Mouse (Mus musculus) limb, embryonic 12.5 days (tissue): ENCODE measurements at regions not wholly inside any gene's neighbourhood (a gene's known extent, or its start where the extent isn't known, plus 50 kb on each side); places are given as distances from the start of the nearest gene placed in this dataset.

Experiments
- ATAC-seq: fragments of 200-750 bp; cut with Nextera tagmentation; 2 replicates; pipeline ENCODE4 v1.8.0; 2017; ENCODE audit warnings: low read depth, moderate TSS enrichment; ENCODE audit not compliant: insufficient number of reproducible peaks, insufficient read depth, low FRiP score, low TSS enrichment
- H3K27ac ChIP-seq: fragments of 300-500 bp; sonication (generic); 2 replicates; pipeline ENCODE4 v1.5.1; 2016; ENCODE audit warnings: mild to moderate bottlenecking, moderate library complexity
- H3K27me3 ChIP-seq: fragments of 300-500 bp; sonication (generic); 2 replicates; pipeline ENCODE4 v1.6.1; 2016; ENCODE audit warnings: mild to moderate bottlenecking, moderate library complexity
- H3K36me3 ChIP-seq: fragments of 300-500 bp; sonication (generic); 2 replicates; pipeline ENCODE4 v1.6.1; 2016; ENCODE audit warnings: mild to moderate bottlenecking, moderate library complexity
- H3K4me1 ChIP-seq: fragments of 300-500 bp; sonication (generic); replicated peaks from 2 replicates; pipeline ENCODE4 v1.6.1; 2016
- H3K4me2 ChIP-seq: fragments of 300-500 bp; sonication (generic); 2 replicates; pipeline ENCODE4 v1.6.1; 2016; ENCODE audit warnings: mild to moderate bottlenecking, moderate library complexity
- H3K4me3 ChIP-seq: fragments of 300-500 bp; sonication (generic); replicated peaks from 2 replicates; pipeline ENCODE4 v1.5.1; 2016; ENCODE audit warnings: mild to moderate bottlenecking
- H3K9ac ChIP-seq: fragments of 300-500 bp; sonication (generic); replicated peaks from 2 replicates; pipeline ENCODE4 v1.6.1; 2016; ENCODE audit warnings: mild to moderate bottlenecking, moderate library complexity
- H3K9me3 ChIP-seq: fragments of 300-500 bp; sonication (generic); 2 replicates; pipeline ENCODE4 v1.6.1; 2016; ENCODE audit warnings: mild to moderate bottlenecking, moderate library complexity
- WGBS: fragments of 180-500 bp; shearing (Covaris S2); methylation state at CpG from one replicate; pipeline ENCODE4 v1.1.7; 2016; 5-methylcytosine and 5-hydroxymethylcytosine counted together

- no peak for ATAC-seq
- Histone ChIP-seq H3K4me3 (no peak overlapping the region), H3K4me1 (no peaks in the 10 kb centered on the region), H3K36me3 (no peaks in the 10 kb centered on the region), H3K9ac (no peak overlapping the region), H3K9me3 (no peaks in the 10 kb centered on the region), H3K27ac (no peak overlapping the region), H3K27me3 (no peaks in the 10 kb centered on the region), H3K4me2 (no peak overlapping the region)
- WGBS: 62% methylated on average over 2 of the region's 2 CpGs
Observed at GRCm38 (mm10) chr4:69594022-69594421, 639.8 kb upstream of the Brinp1 start.

GRCm38 (mm10) chr4:69576256-69576655 is 622.1 kb upstream of the Brinp1 start:
- WGBS: 85% methylated on average over 3 of the region's 3 CpGs

GRCm38 (mm10) chr4:69548104-69548503 is 593.9 kb upstream of the Brinp1 start:
- ATAC-seq: no peak
- Histone ChIP-seq H3K9ac (no peak overlapping the region), H3K4me3 (no peak overlapping the region), H3K27me3 (no peaks in the 10 kb centered on the region), H3K4me1 (no peaks in the 10 kb centered on the region), H3K9me3 (no peaks in the 10 kb centered on the region), H3K4me2 (no peak overlapping the region), H3K27ac (no peak overlapping the region), H3K36me3 (no peaks in the 10 kb centered on the region)
- WGBS: 59% methylated on average over 2 of the region's 2 CpGs

More at GRCm38 (mm10) chr4:69576256-69576655, 622.1 kb upstream of the Brinp1 start:
- H3K4me1 ChIP-seq: no peaks in the 10 kb centered on the region
- no peak overlapping the region for H3K4me3 ChIP-seq
- H3K9me3 ChIP-seq: no peaks in the 10 kb centered on the region
- no peaks in the 10 kb centered on the region for H3K27me3 ChIP-seq
- H3K4me2 ChIP-seq: no peak overlapping the region
- no peak for ATAC-seq
- H3K9ac ChIP-seq: no peak overlapping the region
- no peaks in the 10 kb centered on the region for H3K36me3 ChIP-seq
- H3K27ac ChIP-seq: no peak overlapping the region

GRCm38 (mm10) chr4:69538172-69538908 is 584.1 kb upstream of the Brinp1 start:
- Histone ChIP-seq H3K9ac (no peak overlapping the region), H3K36me3 (no peaks in the 10 kb centered on the region), H3K4me3 (no peak overlapping the region), H3K27me3 (no peaks in the 10 kb centered on the region), H3K9me3 (no peaks in the 10 kb centered on the region), H3K27ac (no peak overlapping the region), H3K4me2 (no peak overlapping the region), H3K4me1 (no peaks in the 10 kb centered on the region)
- no peak for ATAC-seq
- 75% methylated on average over 6 of the region's 6 CpGs for WGBS

- H3K27ac ChIP-seq: no peak overlapping the region
- H3K27me3 ChIP-seq: no peaks in the 10 kb centered on the region
- no peaks in the 10 kb centered on the region for H3K4me1 ChIP-seq
- no peak for ATAC-seq
- no peak overlapping the region for H3K4me2 ChIP-seq
- no peaks in the 10 kb centered on the region for H3K9me3 ChIP-seq
- H3K36me3 ChIP-seq: no peaks in the 10 kb centered on the region
- WGBS: 58% methylated on average over 3 of the region's 3 CpGs
- H3K9ac ChIP-seq: no peak overlapping the region
- no peak overlapping the region for H3K4me3 ChIP-seq
Observed at GRCm38 (mm10) chr4:69533107-69533506, 578.9 kb upstream of the Brinp1 start.

- no peak for ATAC-seq
- Histone ChIP-seq H3K4me1 (no peaks in the 10 kb centered on the region), H3K9me3 (no peaks in the 10 kb centered on the region), H3K9ac (no peak overlapping the region), H3K36me3 (no peaks in the 10 kb centered on the region), H3K27me3 (no peaks in the 10 kb centered on the region), H3K27ac (no peak overlapping the region), H3K4me2 (no peak overlapping the region), H3K4me3 (no peak overlapping the region)
- 71% methylated on average over 2 of the region's 2 CpGs for WGBS
Observed at GRCm38 (mm10) chr4:69523112-69523511, 568.9 kb upstream of the Brinp1 start.

- Histone ChIP-seq H3K9ac (no peak overlapping the region), H3K27ac (no peak overlapping the region), H3K4me3 (no peak overlapping the region), H3K4me2 (no peak overlapping the region), H3K9me3 (no peaks in the 10 kb centered on the region), H3K27me3 (no peaks in the 10 kb centered on the region), H3K4me1 (no peaks in the 10 kb centered on the region), H3K36me3 (no peaks in the 10 kb centered on the region)
- no peak for ATAC-seq
- 69% methylated on average over 4 of the region's 4 CpGs for WGBS
Observed at GRCm38 (mm10) chr4:69508281-69508680, 554.1 kb upstream of the Brinp1 start.

- 93% methylated on average over 1 of the region's 1 CpGs for WGBS
- no peak overlapping the region for H3K4me2 ChIP-seq
- no peak for ATAC-seq
- H3K27ac ChIP-seq: no peak overlapping the region
- no peak overlapping the region for H3K4me3 ChIP-seq
- no peaks in the 10 kb centered on the region for H3K9me3 ChIP-seq
- H3K36me3 ChIP-seq: no peaks in the 10 kb centered on the region
- H3K27me3 ChIP-seq: no peaks in the 10 kb centered on the region
- H3K9ac ChIP-seq: no peak overlapping the region
- no peaks in the 10 kb centered on the region for H3K4me1 ChIP-seq
Observed at GRCm38 (mm10) chr4:69471200-69471599, 517.0 kb upstream of the Brinp1 start.

- H3K9ac ChIP-seq: no peak overlapping the region
- no peak overlapping the region for H3K4me3 ChIP-seq
- H3K4me2 ChIP-seq: no peak overlapping the region
- H3K4me1 ChIP-seq: no peaks in the 10 kb centered on the region
- no peaks in the 10 kb centered on the region for H3K9me3 ChIP-seq
- no peaks in the 10 kb centered on the region for H3K36me3 ChIP-seq
- H3K27me3 ChIP-seq: no peaks in the 10 kb centered on the region
- no peak for ATAC-seq
- H3K27ac ChIP-seq: no peak overlapping the region
Observed at GRCm38 (mm10) chr4:69459990-69460389, 505.8 kb upstream of the Brinp1 start.

GRCm38 (mm10) chr4:69456420-69456819 is 502.2 kb upstream of the Brinp1 start:
- WGBS: 82% methylated on average over 4 of the region's 4 CpGs
- Histone ChIP-seq H3K4me2 (no peak overlapping the region), H3K36me3 (no peaks in the 10 kb centered on the region), H3K9ac (no peak overlapping the region), H3K27ac (no peak overlapping the region), H3K27me3 (no peaks in the 10 kb centered on the region), H3K9me3 (no peaks in the 10 kb centered on the region), H3K4me1 (no peaks in the 10 kb centered on the region), H3K4me3 (no peak overlapping the region)
- ATAC-seq: no peak

- no peak overlapping the region for H3K4me2 ChIP-seq
- H3K4me1 ChIP-seq: no peaks in the 10 kb centered on the region
- 87% methylated on average over 6 of the region's 6 CpGs for WGBS
- H3K9ac ChIP-seq: no peak overlapping the region
- no peaks in the 10 kb centered on the region for H3K27me3 ChIP-seq
- no peak for ATAC-seq
- H3K36me3 ChIP-seq: no peaks in the 10 kb centered on the region
- H3K27ac ChIP-seq: no peak overlapping the region
- no peaks in the 10 kb centered on the region for H3K9me3 ChIP-seq
- H3K4me3 ChIP-seq: no peak overlapping the region
Observed at GRCm38 (mm10) chr4:69446161-69446560, 492.0 kb upstream of the Brinp1 start.

GRCm38 (mm10) chr4:69443956-69444355 is 489.8 kb upstream of the Brinp1 start:
- H3K27ac ChIP-seq: no peak overlapping the region
- H3K4me1 ChIP-seq: no peaks in the 10 kb centered on the region
- H3K4me3 ChIP-seq: no peak overlapping the region
- no peaks in the 10 kb centered on the region for H3K9me3 ChIP-seq
- no peak overlapping the region for H3K9ac ChIP-seq
- H3K4me2 ChIP-seq: no peak overlapping the region
- H3K36me3 ChIP-seq: no peaks in the 10 kb centered on the region
- ATAC-seq: no peak
- whole genome bisulfite sequencing: 84% methylated on average over 2 of the region's 2 CpGs
- H3K27me3 ChIP-seq: no peaks in the 10 kb centered on the region
